Mouse (Mus musculus) ES-CJ7 (cell line): Measurements from ENCODE around the gene Ttc33.

ENCODE experiments used
- DNase-seq: peaks from one replicate; pipeline ENCODE4 v3.0.0; 2011; ENCODE audit warnings: low read depth, low spot score

Ttc33 gene

GRCm38 (mm10) chr15:5184668-5185330, 526 bp upstream of the Ttc33 start:
- DNase-seq = peak; percentile 44

GRCm38 (mm10) chr15:5186293-5186675, 959 bp downstream of the Ttc33 start:
- no peak for DNase-seq

- DNase-seq = no peak
Observed at GRCm38 (mm10) chr15:5187116-5187515, 1.8 kb downstream of the Ttc33 start.

GRCm38 (mm10) chr15:5188029-5188428, 2.7 kb downstream of the Ttc33 start:
- DNase-seq = no peak

- peak; percentile 24 for DNase-seq
Observed at GRCm38 (mm10) chr15:5189504-5190093, 4.3 kb downstream of the Ttc33 start.

- peak; percentile 26 for DNase-seq
Observed at GRCm38 (mm10) chr15:5193833-5194232, 8.5 kb downstream of the Ttc33 start.

- no peak for DNase-seq
Observed at GRCm38 (mm10) chr15:5194446-5194845, 9.1 kb downstream of the Ttc33 start.

GRCm38 (mm10) chr15:5194931-5195330, 9.6 kb downstream of the Ttc33 start:
- DNase-seq = no peak

- DNase-seq = no peak
Observed at GRCm38 (mm10) chr15:5195987-5196514, 10.7 kb downstream of the Ttc33 start.

GRCm38 (mm10) chr15:5196691-5197090, 11.4 kb downstream of the Ttc33 start:
- no peak for DNase-seq

GRCm38 (mm10) chr15:5205222-5205621, 19.9 kb downstream of the Ttc33 start:
- no peak for DNase-seq

GRCm38 (mm10) chr15:5209116-5209515, 23.8 kb downstream of the Ttc33 start:
- DNase-seq = no peak

GRCm38 (mm10) chr15:5220491-5220890, 35.2 kb downstream of the Ttc33 start:
- DNase-seq = no peak

- DNase-seq = peak; percentile 54
Observed at GRCm38 (mm10) chr15:5230746-5231145, 45.4 kb downstream of the Ttc33 start.

GRCm38 (mm10) chr15:5234659-5235058, 49.3 kb downstream of the Ttc33 start:
- DNase-seq = peak; percentile 23

GRCm38 (mm10) chr15:5235527-5235926, 50.2 kb downstream of the Ttc33 start:
- peak; percentile 36 for DNase-seq

GRCm38 (mm10) chr15:5236538-5236937, 51.2 kb downstream of the Ttc33 start:
- peak; percentile 75 for DNase-seq

GRCm38 (mm10) chr15:5237012-5237660, 51.8 kb downstream of the Ttc33 start:
- DNase-seq = no peak

- no peak for DNase-seq
Observed at GRCm38 (mm10) chr15:5238073-5238472, 52.7 kb downstream of the Ttc33 start.

GRCm38 (mm10) chr15:5238553-5238952, 53.2 kb downstream of the Ttc33 start:
- no peak for DNase-seq

- no peak for DNase-seq
Observed at GRCm38 (mm10) chr15:5239361-5239760, 54.0 kb downstream of the Ttc33 start.

GRCm38 (mm10) chr15:5239901-5240300, 54.6 kb downstream of the Ttc33 start:
- no peak for DNase-seq

GRCm38 (mm10) chr15:5240360-5240759, 55.0 kb downstream of the Ttc33 start:
- DNase-seq = no peak
